Mouse (Mus musculus) liver, embryonic 11.5 days (tissue): Measurements from ENCODE around the gene Tor4a. TPM values are rescaled to one million over a fixed set of nuclear protein-coding genes. Genes with fewer than 3 reads are reported as not detected.

Experiments used
- ATAC-seq: fragments of 200-750 bp; cut with Nextera tagmentation; replicated peaks from 2 replicates; pipeline ENCODE4 v1.8.0; 2017; ENCODE audit warnings: moderate number of reproducible peaks, mild to moderate bottlenecking, moderate TSS enrichment, moderate library complexity; ENCODE audit not compliant: low FRiP score
- DNase-seq: peaks from one replicate; pipeline ENCODE4 v3.0.0-alpha.2; 2017; ENCODE audit warnings: low spot score
- H3K27ac ChIP-seq: fragments of 300-500 bp; sonication (generic); 2 replicates; pipeline ENCODE4 v1.5.1; 2014; ENCODE audit warnings: mild to moderate bottlenecking, low read depth, low read length, control low read depth
- H3K27me3 ChIP-seq: fragments of 300-500 bp; sonication (generic); replicated peaks from 2 replicates; pipeline ENCODE4 v1.6.1; 2014; ENCODE audit warnings: low read length, mixed read lengths; ENCODE audit not compliant: control insufficient read depth, insufficient read depth
- H3K36me3 ChIP-seq: fragments of 300-500 bp; sonication (generic); 2 replicates; pipeline ENCODE4 v1.6.1; 2014; ENCODE audit warnings: mild to moderate bottlenecking, low read length, moderate library complexity, mixed read lengths; ENCODE audit not compliant: control insufficient read depth, insufficient read depth
- H3K4me1 ChIP-seq: fragments of 300-500 bp; sonication (generic); replicated peaks from 2 replicates; pipeline ENCODE4 v1.6.1; 2014; ENCODE audit warnings: low read length, mixed read lengths; ENCODE audit not compliant: control insufficient read depth, insufficient read depth
- H3K4me2 ChIP-seq: fragments of 300-500 bp; sonication (generic); 2 replicates; pipeline ENCODE4 v1.6.1; 2014; ENCODE audit warnings: mild to moderate bottlenecking, control low read depth, moderate library complexity
- H3K4me3 ChIP-seq: fragments of 300-500 bp; sonication (generic); 2 replicates; pipeline ENCODE4 v1.5.1; 2014; ENCODE audit warnings: low read depth, low read length, control low read depth
- H3K9ac ChIP-seq: fragments of 300-500 bp; sonication (generic); 2 replicates; pipeline ENCODE4 v1.6.1; 2014; ENCODE audit warnings: low read depth, low read length, control low read depth
- H3K9me3 ChIP-seq: fragments of 300-500 bp; sonication (generic); 2 replicates; pipeline ENCODE4 v1.6.1; 2016; ENCODE audit warnings: low read length, inconsistent platforms, mixed read lengths; ENCODE audit not compliant: control insufficient read depth
- WGBS: fragments of 180-500 bp; shearing (Covaris S2); extraction: QIAGEN DNeasy Blood & Tissue Kit; methylation state at CpG from one replicate; pipeline ENCODE4 v1.1.7; 2014; 5-methylcytosine and 5-hydroxymethylcytosine counted together
- polyA plus RNA-seq: library from polyadenylated mRNA; unstranded; fragments of >200 nt; fragmentation: Nextera tagmentation; extraction: Ambion mirVana; gene quantifications from 2 replicates; pipeline ENCODE4 v1.2.1, GENCODE M21; 2014

Tor4a gene
- polyA plus RNA-seq, 1 experiment from 2014 or later = 12.1 TPM

- Histone ChIP-seq H3K27me3 (peaks cover 70% of the 10 kb centered on the region), H3K9me3 (no peaks in the 10 kb centered on the region), H3K4me1 (peaks cover 37% of the 10 kb centered on the region), H3K27ac (peak within 1 kb of the TSS; percentile 93), H3K36me3 (no peaks in the 10 kb centered on the region), H3K4me3 (peak within 1 kb of the TSS; percentile 65), H3K9ac (peak within 1 kb of the TSS; percentile 78), H3K4me2 (peak within 1 kb of the TSS; percentile 96)
- WGBS = under 1% methylated on average over 35 of the region's 35 CpGs
- DNase-seq (peak; percentile 92), ATAC-seq (peak; percentile 85)
These were observed 16.2 kb downstream of the Tor4a start, which contains the start of gene Nrarp for GRCm38 (mm10) chr2:25180478-25180903. Gene Nrarp, plus strand, starts transcription at chr2:25180758.

GRCm38 (mm10) chr2:25179566-25180217 lies 17.0 kb downstream of the Tor4a start:
- H3K27me3 ChIP-seq = peaks cover 66% of the 10 kb centered on the region
- DNase-seq = no peak
- H3K9me3 ChIP-seq = no peaks in the 10 kb centered on the region
- H3K27ac ChIP-seq = no peak overlapping the region
- H3K4me3 ChIP-seq = no peak overlapping the region
- H3K36me3 ChIP-seq = no peaks in the 10 kb centered on the region
- WGBS = 61% methylated on average over 15 of the region's 15 CpGs
- no peak for ATAC-seq
- peak overlapping the region; percentile 96 for H3K4me2 ChIP-seq
- H3K9ac ChIP-seq = no peak overlapping the region
- peaks cover 45% of the 10 kb centered on the region for H3K4me1 ChIP-seq

- no peak for DNase-seq
- H3K27ac ChIP-seq = no peak overlapping the region
These were observed 18.3 kb downstream of the Tor4a start for GRCm38 (mm10) chr2:25178285-25178972.

GRCm38 (mm10) chr2:25177685-25178084 lies 19.0 kb downstream of the Tor4a start:
- Histone ChIP-seq H3K9me3 (no peaks in the 10 kb centered on the region), H3K4me2 (no peak overlapping the region), H3K36me3 (no peaks in the 10 kb centered on the region), H3K27ac (no peak overlapping the region), H3K9ac (no peak overlapping the region), H3K4me3 (no peak overlapping the region), H3K27me3 (peaks cover 46% of the 10 kb centered on the region), H3K4me1 (peaks cover 59% of the 10 kb centered on the region)
- ATAC-seq (no peak), DNase-seq (no peak)
- WGBS = 26% methylated on average over 5 of the region's 6 CpGs

More at GRCm38 (mm10) chr2:25178285-25178972, 18.3 kb downstream of the Tor4a start:
- no peak for ATAC-seq
- Histone ChIP-seq H3K4me1 (peaks cover 55% of the 10 kb centered on the region), H3K4me3 (no peak overlapping the region), H3K4me2 (no peak overlapping the region), H3K9ac (no peak overlapping the region), H3K36me3 (no peaks in the 10 kb centered on the region), H3K27me3 (peaks cover 53% of the 10 kb centered on the region), H3K9me3 (no peaks in the 10 kb centered on the region)
- WGBS = 23% methylated on average over 10 of the region's 10 CpGs

GRCm38 (mm10) chr2:25177076-25177475 lies 19.6 kb downstream of the Tor4a start:
- no peaks in the 10 kb centered on the region for H3K36me3 ChIP-seq
- no peak overlapping the region for H3K9ac ChIP-seq
- WGBS = 44% methylated on average over 4 of the region's 4 CpGs
- DNase-seq = no peak
- no peak for ATAC-seq
- H3K27ac ChIP-seq = no peak overlapping the region
- H3K4me2 ChIP-seq = no peak overlapping the region
- H3K4me1 ChIP-seq = peaks cover 61% of the 10 kb centered on the region
- H3K27me3 ChIP-seq = peaks cover 42% of the 10 kb centered on the region
- H3K4me3 ChIP-seq = no peak overlapping the region
- H3K9me3 ChIP-seq = no peaks in the 10 kb centered on the region

- Histone ChIP-seq H3K4me1 (peaks cover 62% of the 10 kb centered on the region), H3K4me3 (no peak overlapping the region), H3K36me3 (no peaks in the 10 kb centered on the region), H3K27me3 (peaks cover 38% of the 10 kb centered on the region), H3K9ac (no peak overlapping the region), H3K4me2 (no peak overlapping the region), H3K9me3 (no peaks in the 10 kb centered on the region), H3K27ac (no peak overlapping the region)
- WGBS = 51% methylated on average over 6 of the region's 6 CpGs
- DNase-seq (no peak), ATAC-seq (no peak)
These were observed 20.1 kb downstream of the Tor4a start for GRCm38 (mm10) chr2:25176573-25176972.

- no peak overlapping the region for H3K4me3 ChIP-seq
- no peak overlapping the region for H3K4me2 ChIP-seq
- peaks cover 63% of the 10 kb centered on the region for H3K4me1 ChIP-seq
- ATAC-seq (no peak), DNase-seq (no peak)
- H3K9ac ChIP-seq = no peak overlapping the region
- 66% methylated on average over 4 of the region's 4 CpGs for WGBS
- H3K27me3 ChIP-seq = peaks cover 29% of the 10 kb centered on the region
- no peaks in the 10 kb centered on the region for H3K36me3 ChIP-seq
- H3K9me3 ChIP-seq = no peaks in the 10 kb centered on the region
- no peak overlapping the region; the same call in 1 of the 2 replicates for H3K27ac ChIP-seq
These were observed 21.0 kb downstream of the Tor4a start for GRCm38 (mm10) chr2:25175690-25176078.

GRCm38 (mm10) chr2:25174866-25175689 lies 21.6 kb downstream of the Tor4a start:
- Histone ChIP-seq H3K9ac (peak overlapping the region; percentile 13), H3K27ac (peak overlapping the region; percentile 36), H3K4me3 (no peak overlapping the region), H3K36me3 (no peaks in the 10 kb centered on the region), H3K4me1 (peaks cover 64% of the 10 kb centered on the region), H3K9me3 (no peaks in the 10 kb centered on the region), H3K27me3 (peaks cover 26% of the 10 kb centered on the region), H3K4me2 (peak overlapping the region; percentile 48)
- ATAC-seq = peak; percentile 55
- DNase-seq = no peak
- WGBS = 45% methylated on average over 7 of the region's 7 CpGs
